Mouse (Mus musculus): ENCODE measurements around the gene Man2b1. TPM values are rescaled to one million over a fixed set of nuclear protein-coding genes. Genes with fewer than 3 reads are reported as not detected.

Gene Man2b1
- polyA plus RNA-seq, 1 experiment: 38.1 TPM

DNA sequence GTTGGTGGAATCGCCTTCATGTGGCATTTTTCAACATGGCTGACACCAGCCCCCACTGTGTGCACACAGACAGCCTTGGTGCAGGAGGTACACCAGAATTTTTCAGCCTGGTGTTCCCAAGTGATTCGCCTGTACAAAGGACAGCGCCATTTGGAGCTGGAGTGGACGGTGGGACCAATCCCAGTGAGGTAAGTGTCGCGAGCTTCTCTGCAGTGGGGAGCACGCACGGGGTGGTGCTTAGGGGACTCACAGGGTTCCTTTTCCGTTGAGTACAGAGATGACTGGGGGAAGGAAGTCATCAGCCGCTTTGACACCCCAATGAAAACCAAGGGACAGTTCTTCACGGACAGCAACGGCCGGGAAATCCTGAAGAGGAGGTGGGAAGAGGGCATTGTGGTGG, 12.0 kb downstream of the Man2b1 start:
- Histone ChIP-seq H3K4me3 (ENCODE audit: low read depth, low read length) (no peak overlapping the region), H3K27me3 (ENCODE audit: control insufficient read depth, insufficient read depth, low read length) (no peaks in the 10 kb centered on the region), H3K36me3 (ENCODE audit: control insufficient read depth, insufficient read depth, low read length) (peaks cover 55% of the 10 kb centered on the region), H3K4me1 (ENCODE audit: control insufficient read depth, insufficient read depth, insufficient read length, low read length) (no peaks in the 10 kb centered on the region), H3K27ac (ENCODE audit: insufficient read depth, low read depth, low read length) (no peak overlapping the region)
- TF ChIP-seq CTCF (IDR thresholded peaks at IDR 0.05; ENCODE audit: extremely low read depth, insufficient read length, insufficient replicate concordance, low read depth, low read length) (no peak), POLR2A (IDR thresholded peaks at IDR 0.05; ENCODE audit: low read depth, low read length) (no peak)
- 92% methylated on average over 13 of the region's 13 CpGs for WGBS

DNA sequence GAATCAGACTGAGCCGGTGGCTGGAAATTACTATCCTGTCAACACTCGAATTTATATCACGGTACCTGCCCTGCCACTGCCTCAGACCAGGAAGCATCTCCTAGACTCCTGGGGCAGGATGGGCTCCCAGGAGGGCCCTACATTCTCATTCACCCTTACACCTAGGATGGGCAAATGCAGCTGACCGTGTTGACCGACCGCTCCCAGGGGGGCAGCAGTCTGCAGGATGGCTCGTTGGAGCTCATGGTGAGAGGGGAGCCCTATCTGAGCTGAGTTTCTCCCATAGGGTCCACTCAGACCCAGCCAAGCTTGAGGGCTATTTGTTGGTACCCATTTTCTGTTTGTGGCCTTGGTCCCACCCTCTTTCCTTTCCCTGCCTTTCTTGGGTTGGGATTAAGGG, 12.5 kb downstream of the Man2b1 start:
- H3K4me1 ChIP-seq (ENCODE audit: control insufficient read depth, insufficient read depth, insufficient read length, low read length): no peaks in the 10 kb centered on the region
- no peak overlapping the region for H3K4me3 ChIP-seq (ENCODE audit: low read depth, low read length)
- no peaks in the 10 kb centered on the region for H3K27me3 ChIP-seq (ENCODE audit: control insufficient read depth, insufficient read depth, low read length)
- WGBS: 95% methylated on average over 7 of the region's 7 CpGs
- no peak overlapping the region for H3K27ac ChIP-seq (ENCODE audit: insufficient read depth, low read depth, low read length)
- TF ChIP-seq CTCF (IDR thresholded peaks at IDR 0.05; ENCODE audit: extremely low read depth, insufficient read length, insufficient replicate concordance, low read depth, low read length) (no peak), POLR2A (IDR thresholded peaks at IDR 0.05; ENCODE audit: low read depth, low read length) (no peak)
- H3K36me3 ChIP-seq (ENCODE audit: control insufficient read depth, insufficient read depth, low read length): peaks cover 55% of the 10 kb centered on the region

DNA sequence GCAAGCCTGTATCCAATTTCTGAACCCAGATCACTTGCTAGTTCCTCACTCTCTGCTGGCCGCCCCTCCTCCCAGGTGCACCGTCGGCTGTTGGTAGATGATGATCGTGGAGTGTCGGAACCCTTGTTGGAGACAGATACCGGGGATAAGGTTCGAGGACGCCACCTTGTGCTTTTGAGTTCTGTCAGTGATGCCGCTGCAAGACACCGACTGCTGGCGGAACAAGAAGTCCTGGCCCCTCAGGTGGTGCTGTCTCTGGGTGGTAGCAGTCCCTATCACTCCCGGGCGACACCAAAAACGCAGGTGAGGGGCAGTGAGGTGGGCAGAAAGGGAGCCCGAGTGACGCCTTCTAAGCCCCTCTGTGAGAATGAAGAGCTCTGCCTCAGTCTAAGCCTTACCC, 13.1 kb downstream of the Man2b1 start:
- 95% methylated on average over 16 of the region's 16 CpGs for WGBS
- no peak overlapping the region for H3K4me3 ChIP-seq (ENCODE audit: low read depth, low read length)
- no peaks in the 10 kb centered on the region for H3K4me1 ChIP-seq (ENCODE audit: control insufficient read depth, insufficient read depth, insufficient read length, low read length)
- H3K36me3 ChIP-seq (ENCODE audit: control insufficient read depth, insufficient read depth, low read length): peaks cover 50% of the 10 kb centered on the region
- H3K27me3 ChIP-seq (ENCODE audit: control insufficient read depth, insufficient read depth, low read length): no peaks in the 10 kb centered on the region
- H3K27ac ChIP-seq (ENCODE audit: insufficient read depth, low read depth, low read length): no peak overlapping the region
- TF ChIP-seq CTCF (IDR thresholded peaks at IDR 0.05; ENCODE audit: extremely low read depth, insufficient read length, insufficient replicate concordance, low read depth, low read length): no peak
- TF ChIP-seq POLR2A (IDR thresholded peaks at IDR 0.05; ENCODE audit: low read depth, low read length): no peak

DNA sequence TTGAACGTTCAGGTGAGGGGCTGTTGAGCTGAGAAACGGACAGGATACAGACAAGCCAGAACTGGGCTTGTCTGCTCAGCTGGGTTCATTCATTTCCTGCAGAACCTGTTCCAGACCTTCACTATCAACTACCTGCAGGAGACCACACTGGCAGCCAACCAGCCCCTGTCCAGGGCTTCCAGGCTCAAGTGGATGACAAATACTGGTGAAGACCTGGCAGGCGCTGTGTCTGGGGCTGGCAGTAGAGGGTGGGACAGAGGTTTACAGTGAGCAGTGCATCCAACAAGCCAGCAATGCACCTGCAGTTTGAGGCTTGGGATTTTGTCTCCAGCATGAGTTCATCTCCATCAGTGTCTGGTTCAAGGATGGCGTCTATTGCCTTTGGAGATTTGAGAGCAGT, 13.8 kb downstream of the Man2b1 start:
- no peak overlapping the region for H3K4me3 ChIP-seq (ENCODE audit: low read depth, low read length)
- H3K27ac ChIP-seq (ENCODE audit: insufficient read depth, low read depth, low read length): no peak overlapping the region
- TF ChIP-seq CTCF (IDR thresholded peaks at IDR 0.05; ENCODE audit: extremely low read depth, insufficient read length, insufficient replicate concordance, low read depth, low read length) (no peak), POLR2A (IDR thresholded peaks at IDR 0.05; ENCODE audit: low read depth, low read length) (no peak)
- H3K36me3 ChIP-seq (ENCODE audit: control insufficient read depth, insufficient read depth, low read length): peaks cover 45% of the 10 kb centered on the region
- H3K27me3 ChIP-seq (ENCODE audit: control insufficient read depth, insufficient read depth, low read length): no peaks in the 10 kb centered on the region
- H3K4me1 ChIP-seq (ENCODE audit: control insufficient read depth, insufficient read depth, insufficient read length, low read length): no peaks in the 10 kb centered on the region
- WGBS: 85% methylated on average over 4 of the region's 4 CpGs

DNA sequence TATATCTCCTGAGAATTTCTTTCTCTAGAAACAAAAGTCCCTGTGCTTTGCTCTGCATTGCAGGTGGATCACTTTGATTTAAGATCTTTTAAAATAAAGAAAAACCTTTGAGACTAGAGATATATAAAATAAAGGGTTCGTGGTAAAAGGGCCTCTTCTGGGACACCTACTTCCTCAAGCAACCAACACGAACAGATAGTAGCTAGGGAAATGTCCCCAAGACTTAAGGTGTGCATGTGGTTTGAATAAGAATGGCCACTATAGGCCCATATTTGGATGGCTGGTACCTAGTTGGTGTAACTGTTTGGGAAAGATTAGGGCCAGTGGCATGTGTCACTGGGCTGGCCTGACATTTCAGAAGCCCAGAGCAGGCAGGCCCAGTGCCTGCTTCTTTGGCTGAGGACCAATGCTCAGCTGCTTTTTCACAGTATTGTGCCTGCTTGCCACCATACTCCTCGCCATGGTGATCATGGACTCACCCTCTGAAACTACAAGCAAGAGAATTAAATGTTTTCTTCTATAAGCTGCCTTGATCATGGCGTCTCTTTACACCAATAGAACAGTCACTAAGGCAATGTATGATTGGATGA, 17.1 kb downstream of the Man2b1 start:
- H3K36me3 ChIP-seq (ENCODE audit: control insufficient read depth, insufficient read depth, low read length): peaks cover 27% of the 10 kb centered on the region
- no peak overlapping the region for H3K4me3 ChIP-seq (ENCODE audit: low read depth, low read length)
- H3K27me3 ChIP-seq (ENCODE audit: control insufficient read depth, insufficient read depth, low read length): no peaks in the 10 kb centered on the region
- WGBS: 78% methylated on average over 4 of the region's 4 CpGs
- H3K27ac ChIP-seq (ENCODE audit: insufficient read depth, low read depth, low read length): no peak overlapping the region
- no peaks in the 10 kb centered on the region for H3K4me1 ChIP-seq (ENCODE audit: control insufficient read depth, insufficient read depth, insufficient read length, low read length)
- TF ChIP-seq CTCF (IDR thresholded peaks at IDR 0.05; ENCODE audit: extremely low read depth, insufficient read length, insufficient replicate concordance, low read depth, low read length) (no peak), POLR2A (IDR thresholded peaks at IDR 0.05; ENCODE audit: low read depth, low read length) (no peak)

DNA sequence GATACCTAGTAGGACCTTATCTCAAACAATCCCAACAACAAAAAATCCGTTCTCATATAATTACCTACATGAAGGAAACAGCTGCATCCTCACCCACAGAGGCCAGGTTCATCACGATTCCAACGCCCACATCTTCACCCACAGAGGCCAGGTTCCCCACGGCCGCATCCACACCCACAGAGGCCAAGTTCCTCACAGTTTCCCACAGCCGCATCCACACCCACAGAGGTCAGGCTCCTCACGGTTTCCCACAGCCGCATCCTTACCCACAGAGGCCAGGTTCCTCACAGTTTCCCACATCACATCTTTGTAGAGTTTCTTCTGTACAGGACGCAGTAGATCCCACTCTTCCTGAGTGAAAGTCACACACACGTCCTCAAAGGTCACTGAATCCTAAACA, 30.2 kb downstream of the Man2b1 start:
- no peaks in the 10 kb centered on the region for H3K27me3 ChIP-seq (ENCODE audit: control insufficient read depth, insufficient read depth, low read length)
- TF ChIP-seq CTCF (IDR thresholded peaks at IDR 0.05; ENCODE audit: extremely low read depth, insufficient read length, insufficient replicate concordance, low read depth, low read length) (no peak), POLR2A (IDR thresholded peaks at IDR 0.05; ENCODE audit: low read depth, low read length) (no peak)
- H3K4me1 ChIP-seq (ENCODE audit: control insufficient read depth, insufficient read depth, insufficient read length, low read length): no peaks in the 10 kb centered on the region
- no peak overlapping the region for H3K4me3 ChIP-seq (ENCODE audit: low read depth, low read length)
- H3K27ac ChIP-seq (ENCODE audit: insufficient read depth, low read depth, low read length): no peak overlapping the region
- WGBS: 93% methylated on average over 10 of the region's 10 CpGs
- peaks cover 21% of the 10 kb centered on the region for H3K36me3 ChIP-seq (ENCODE audit: control insufficient read depth, insufficient read depth, low read length)

DNA sequence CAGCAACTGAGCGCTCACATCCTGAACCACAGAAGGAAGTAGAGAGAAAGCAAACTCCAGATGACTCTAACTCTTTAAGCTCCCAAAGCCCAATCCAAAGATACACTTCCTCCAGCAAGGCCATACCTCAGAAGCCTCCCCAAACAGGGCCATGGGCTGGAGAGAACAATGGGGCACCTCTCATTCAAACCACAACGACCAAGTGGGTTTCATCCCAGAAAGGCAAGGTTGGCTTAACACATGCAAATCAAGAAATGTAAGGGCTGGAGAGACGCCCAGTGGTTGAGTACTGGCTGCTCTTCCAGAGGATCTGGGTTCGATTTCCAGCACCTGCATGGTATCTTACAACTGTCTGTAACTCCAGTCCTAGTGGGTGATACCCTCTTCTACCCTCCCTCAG, 32.4 kb downstream of the Man2b1 start:
- Histone ChIP-seq H3K27ac (ENCODE audit: insufficient read depth, low read depth, low read length) (no peak overlapping the region), H3K4me1 (ENCODE audit: control insufficient read depth, insufficient read depth, insufficient read length, low read length) (no peaks in the 10 kb centered on the region), H3K27me3 (ENCODE audit: control insufficient read depth, insufficient read depth, low read length) (no peaks in the 10 kb centered on the region), H3K36me3 (ENCODE audit: control insufficient read depth, insufficient read depth, low read length) (peaks cover 8% of the 10 kb centered on the region), H3K4me3 (ENCODE audit: low read depth, low read length) (no peak overlapping the region)
- TF ChIP-seq POLR2A (IDR thresholded peaks at IDR 0.05; ENCODE audit: low read depth, low read length) (no peak), CTCF (IDR thresholded peaks at IDR 0.05; ENCODE audit: extremely low read depth, insufficient read length, insufficient replicate concordance, low read depth, low read length) (no peak)
- WGBS: 85% methylated on average over 4 of the region's 4 CpGs

Measured in small intestine, adult 2 months (tissue).